Mouse (Mus musculus) retina, postnatal 1 day (tissue): ENCODE measurements at regions not wholly inside any gene's neighbourhood (a gene's known extent, or its start where the extent isn't known, plus 50 kb on each side); places are given as distances from the start of the nearest gene placed in this dataset.
A peak's percentile ranks its signal among the peaks of the same experiment; 100 is the strongest.

ENCODE experiments used
- DNase-seq: peaks from one replicate; pipeline ENCODE4 v3.0.0-alpha.2; 2012

GRCm38 (mm10) chr16:57823329-57823728, 68.8 kb upstream of the Col8a1 start:
- peak; percentile 6 for DNase-seq

GRCm38 (mm10) chr16:57845416-57845815, 90.9 kb upstream of the Col8a1 start:
- no peak for DNase-seq

- peak; percentile 88 for DNase-seq
Measured at GRCm38 (mm10) chr16:57846386-57846785, 91.8 kb upstream of the Col8a1 start.

GRCm38 (mm10) chr16:57851854-57852253, 97.3 kb upstream of the Col8a1 start:
- DNase-seq: no peak

- no peak for DNase-seq
Measured at GRCm38 (mm10) chr16:57852838-57853460, 98.4 kb upstream of the Col8a1 start.

GRCm38 (mm10) chr16:57853751-57854150, 99.2 kb upstream of the Col8a1 start:
- no peak for DNase-seq

- DNase-seq: no peak
Measured at GRCm38 (mm10) chr16:57857071-57857470, 102.5 kb upstream of the Col8a1 start.

- peak; percentile 6 for DNase-seq
Measured at GRCm38 (mm10) chr16:57858151-57858764, 103.7 kb upstream of the Col8a1 start.

- peak; percentile 86 for DNase-seq
Measured at GRCm38 (mm10) chr16:57858765-57859201, 104.2 kb upstream of the Col8a1 start.

- no peak for DNase-seq
Measured at GRCm38 (mm10) chr16:57863206-57863860, 108.8 kb upstream of the Col8a1 start.

GRCm38 (mm10) chr16:57876857-57877256, 122.3 kb upstream of the Col8a1 start:
- no peak for DNase-seq

GRCm38 (mm10) chr16:57881575-57882094, 127.1 kb upstream of the Col8a1 start:
- DNase-seq: no peak

- no peak for DNase-seq
Measured at GRCm38 (mm10) chr16:57888138-57888537, 133.6 kb upstream of the Col8a1 start.

GRCm38 (mm10) chr16:57888553-57888952, 134.0 kb upstream of the Col8a1 start:
- DNase-seq: no peak

- no peak for DNase-seq
Measured at GRCm38 (mm10) chr16:57890135-57890534, 135.6 kb upstream of the Col8a1 start.

GRCm38 (mm10) chr16:57893111-57893510, 138.6 kb upstream of the Col8a1 start:
- DNase-seq: no peak

- DNase-seq: no peak
Measured at GRCm38 (mm10) chr16:57893698-57894352, 139.3 kb upstream of the Col8a1 start.

GRCm38 (mm10) chr16:57901006-57901405, 146.5 kb upstream of the Col8a1 start:
- no peak for DNase-seq

GRCm38 (mm10) chr16:57902498-57902897, 148.0 kb upstream of the Col8a1 start:
- DNase-seq: no peak

GRCm38 (mm10) chr16:57912001-57912400, 157.5 kb upstream of the Col8a1 start:
- DNase-seq: no peak

GRCm38 (mm10) chr16:57914506-57914905, 160.0 kb upstream of the Col8a1 start:
- DNase-seq: no peak

- DNase-seq: no peak
Measured at GRCm38 (mm10) chr16:57915451-57915850, 160.9 kb upstream of the Col8a1 start.

- DNase-seq: no peak
Measured at GRCm38 (mm10) chr16:57923447-57924129, 169.1 kb upstream of the Col8a1 start.
